Mouse (Mus musculus): Measurements from ENCODE around the gene Lamtor5. TPM values are rescaled to one million over a fixed set of nuclear protein-coding genes. Genes with fewer than 3 reads are reported as not detected.

Gene Lamtor5
- 94.0 and 99.8 TPM in 2 replicates for polyA plus RNA-seq (2015; fragmentation: Nextera tagmentation; extraction: Ambion mirVana)

DNA sequence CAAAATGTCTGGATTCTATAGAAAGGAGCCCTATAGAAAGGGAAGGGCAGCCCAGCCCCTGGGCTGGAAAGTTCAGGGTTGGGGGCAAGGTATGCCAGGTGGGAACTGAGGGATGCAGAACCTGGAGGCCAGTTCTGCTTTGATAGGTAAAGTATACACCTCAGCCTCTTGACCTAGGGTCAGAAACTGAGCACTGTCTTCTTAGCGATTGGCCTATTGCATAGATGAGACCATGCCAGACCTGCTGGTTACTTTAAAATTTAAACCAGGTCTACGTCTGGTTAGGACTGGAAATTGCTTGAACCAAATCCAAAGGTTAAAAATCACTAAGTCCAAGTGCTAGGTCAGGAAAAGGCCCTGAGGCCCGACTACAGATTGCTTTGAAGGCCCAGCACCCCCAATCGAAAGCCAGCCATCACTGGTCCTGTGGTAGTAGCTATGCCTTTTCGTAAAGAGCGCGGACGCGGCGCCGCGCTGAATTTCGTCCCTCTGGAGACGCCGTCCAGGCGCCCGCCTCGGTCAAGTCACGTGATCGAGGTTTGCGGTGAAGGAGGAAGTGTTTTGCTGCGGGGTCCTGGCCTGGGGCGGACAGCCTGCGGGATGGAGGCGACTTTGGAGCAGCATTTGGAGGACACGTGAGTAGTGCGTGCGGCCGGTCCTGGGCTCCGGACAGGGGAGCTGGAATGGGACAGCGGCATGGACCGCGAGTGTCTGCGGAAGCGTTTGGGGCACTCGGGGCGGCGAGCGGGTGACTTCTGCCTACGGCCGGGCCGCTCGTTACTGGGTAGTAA is at the start of gene Lamtor5:
Gene Lamtor5 (plus strand): TSS at position 380 of the 791 bp plus-strand sequence.
- Histone ChIP-seq H3K4me1 (ENCODE audit: insufficient read depth) (peaks cover 17% of the 10 kb centered on the region), H3K4me2 (ENCODE audit: low read depth, low read length) (peak within 1 kb of the TSS; percentile 80), H3K36me3 (replicated peaks; ENCODE audit: insufficient read depth, low read length) (peaks cover 11% of the 10 kb centered on the region), H3K9me3 (ENCODE audit: low read length) (no peaks in the 10 kb centered on the region), H3K9ac (replicated peaks) (peak within 1 kb of the TSS; percentile 88), H3K4me3 (ENCODE audit: low read depth, low read length) (peak within 1 kb of the TSS; percentile 98), H3K27ac (ENCODE audit: low read depth) (peak within 1 kb of the TSS; percentile 31), H3K27me3 (ENCODE audit: insufficient read depth, low read length) (no peaks in the 10 kb centered on the region)
- DNase-seq (peak; percentile 89), ATAC-seq (peak; percentile 94)
- TF ChIP-seq EP300 (IDR thresholded peaks at IDR 0.05; ENCODE audit: low read depth) = 0 out of 2 replicates have a peak, but pooled peaks have one; percentile 30
- TF ChIP-seq CTCF (IDR thresholded peaks at IDR 0.05; ENCODE audit: low read depth) = no peak
- WGBS (ENCODE audit: insufficient replicate concordance) = 2% methylated on average over 43 of the region's 43 CpGs

DNA sequence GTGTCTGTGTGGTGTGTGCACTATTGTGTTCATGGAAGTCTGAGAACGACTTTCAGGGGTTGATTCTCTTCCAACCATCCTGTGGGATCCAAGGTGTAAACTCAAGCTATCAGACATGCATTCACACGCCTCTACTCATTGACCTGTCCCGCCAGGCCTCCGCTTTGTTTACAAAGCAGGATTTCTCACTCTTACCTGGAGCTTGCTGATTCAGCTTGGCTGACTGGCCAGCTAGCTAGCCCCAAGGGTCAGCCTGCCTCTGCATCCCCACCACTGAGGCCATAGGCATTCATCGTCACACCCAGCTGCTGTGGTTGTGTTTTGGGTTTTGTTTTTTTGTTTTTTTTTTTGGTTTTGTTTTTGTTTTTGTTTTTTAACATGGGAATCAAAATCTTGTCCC is 49.4 kb upstream of the Lamtor5 start:
- H3K36me3 ChIP-seq (replicated peaks; ENCODE audit: insufficient read depth, low read length) = no peaks in the 10 kb centered on the region
- 56% methylated on average over 5 of the region's 5 CpGs for WGBS (ENCODE audit: insufficient replicate concordance)
- H3K27ac ChIP-seq (ENCODE audit: low read depth) = peak overlapping the region; percentile 80
- H3K9ac ChIP-seq (replicated peaks) = no peak overlapping the region
- H3K27me3 ChIP-seq (ENCODE audit: insufficient read depth, low read length) = no peaks in the 10 kb centered on the region
- H3K4me2 ChIP-seq (ENCODE audit: low read depth, low read length) = peak overlapping the region; percentile 15; the same call in 1 of the 2 replicates
- H3K4me3 ChIP-seq (ENCODE audit: low read depth, low read length) = no peak overlapping the region
- TF ChIP-seq EP300 (IDR thresholded peaks at IDR 0.05; ENCODE audit: low read depth) (no peak), CTCF (IDR thresholded peaks at IDR 0.05; ENCODE audit: low read depth) (no peak)
- H3K4me1 ChIP-seq (ENCODE audit: insufficient read depth) = peaks cover 4% of the 10 kb centered on the region; the same call in 1 of the 2 replicates
- DNase-seq (peak; percentile 34), ATAC-seq (no peak; the same call in 1 of the 2 replicates)
- peaks cover 3% of the 10 kb centered on the region; the same call in 1 of the 2 replicates for H3K9me3 ChIP-seq (ENCODE audit: low read length)

DNA sequence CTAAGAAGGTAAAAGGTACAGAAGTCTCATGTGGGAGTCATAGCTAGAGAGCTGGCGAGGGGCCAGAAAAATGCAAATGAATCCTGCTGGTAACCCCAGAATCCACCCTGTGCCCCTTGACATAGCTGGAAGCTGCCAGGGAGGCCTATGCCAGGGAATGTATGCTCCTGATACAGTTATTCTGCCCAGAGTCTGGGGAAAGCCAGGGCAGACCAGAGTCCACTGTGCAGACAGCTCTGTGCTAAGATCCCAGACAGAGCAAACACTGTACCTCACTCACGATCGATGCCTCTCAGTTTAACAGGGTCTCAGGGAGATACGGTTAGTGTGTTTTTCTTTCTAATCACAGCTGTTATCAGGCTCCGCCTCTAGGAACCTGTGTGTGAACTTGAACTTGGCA is 48.8 kb upstream of the Lamtor5 start:
- Histone ChIP-seq H3K9ac (replicated peaks) (no peak overlapping the region), H3K4me1 (ENCODE audit: insufficient read depth) (peaks cover 4% of the 10 kb centered on the region; the same call in 1 of the 2 replicates), H3K4me3 (ENCODE audit: low read depth, low read length) (no peak overlapping the region), H3K36me3 (replicated peaks; ENCODE audit: insufficient read depth, low read length) (no peaks in the 10 kb centered on the region), H3K9me3 (ENCODE audit: low read length) (no peaks in the 10 kb centered on the region), H3K4me2 (ENCODE audit: low read depth, low read length) (peak overlapping the region; percentile 26; the same call in 1 of the 2 replicates), H3K27me3 (ENCODE audit: insufficient read depth, low read length) (no peaks in the 10 kb centered on the region), H3K27ac (ENCODE audit: low read depth) (peak overlapping the region; percentile 80)
- TF ChIP-seq EP300 (IDR thresholded peaks at IDR 0.05; ENCODE audit: low read depth) = peak; percentile 71
- no peak for TF ChIP-seq CTCF (IDR thresholded peaks at IDR 0.05; ENCODE audit: low read depth)
- peak; percentile 96 for ATAC-seq
- peak; percentile 68 for DNase-seq
- 43% methylated on average over 5 of the region's 5 CpGs for WGBS (ENCODE audit: insufficient replicate concordance)

DNA sequence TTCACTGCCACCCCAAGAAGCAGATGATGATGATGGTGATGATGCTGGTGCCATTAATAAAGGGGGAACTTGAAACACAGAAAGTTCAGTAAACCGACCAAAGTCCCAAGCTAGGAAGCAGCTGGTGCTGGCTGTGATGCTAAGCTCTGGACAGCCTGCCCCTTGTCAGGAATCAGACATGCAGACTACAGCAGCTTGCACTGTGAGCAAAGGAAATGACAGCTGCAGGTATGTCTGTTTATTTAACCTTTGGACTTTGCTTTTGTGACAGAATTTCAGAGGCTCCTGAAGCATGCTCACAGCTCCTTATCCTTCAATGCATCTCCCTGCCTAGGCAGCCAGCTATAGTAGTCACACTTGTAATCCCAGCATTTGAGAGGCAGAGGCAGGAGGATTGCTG is 48.1 kb upstream of the Lamtor5 start, which contains the start of gene A630076J17Rik:
Gene A630076J17Rik (plus strand): TSS at position 88 of the 400 bp plus-strand sequence.
- ATAC-seq = no peak; the same call in 1 of the 2 replicates
- no peak within 1 kb of the TSS for H3K9ac ChIP-seq (replicated peaks)
- no peak for DNase-seq
- H3K36me3 ChIP-seq (replicated peaks; ENCODE audit: insufficient read depth, low read length) = no peaks in the 10 kb centered on the region
- peaks cover 4% of the 10 kb centered on the region; the same call in 1 of the 2 replicates for H3K4me1 ChIP-seq (ENCODE audit: insufficient read depth)
- no peaks in the 10 kb centered on the region for H3K9me3 ChIP-seq (ENCODE audit: low read length)
- H3K27me3 ChIP-seq (ENCODE audit: insufficient read depth, low read length) = no peaks in the 10 kb centered on the region
- TF ChIP-seq EP300 (IDR thresholded peaks at IDR 0.05; ENCODE audit: low read depth) = no peak
- TF ChIP-seq CTCF (IDR thresholded peaks at IDR 0.05; ENCODE audit: low read depth) = no peak
- H3K4me2 ChIP-seq (ENCODE audit: low read depth, low read length) = peak within 1 kb of the TSS; percentile 26
- H3K4me3 ChIP-seq (ENCODE audit: low read depth, low read length) = no peak within 1 kb of the TSS
- H3K27ac ChIP-seq (ENCODE audit: low read depth) = peak within 1 kb of the TSS; percentile 80
- 11% methylated on average over 1 of the region's 1 CpGs for WGBS (ENCODE audit: insufficient replicate concordance)

DNA sequence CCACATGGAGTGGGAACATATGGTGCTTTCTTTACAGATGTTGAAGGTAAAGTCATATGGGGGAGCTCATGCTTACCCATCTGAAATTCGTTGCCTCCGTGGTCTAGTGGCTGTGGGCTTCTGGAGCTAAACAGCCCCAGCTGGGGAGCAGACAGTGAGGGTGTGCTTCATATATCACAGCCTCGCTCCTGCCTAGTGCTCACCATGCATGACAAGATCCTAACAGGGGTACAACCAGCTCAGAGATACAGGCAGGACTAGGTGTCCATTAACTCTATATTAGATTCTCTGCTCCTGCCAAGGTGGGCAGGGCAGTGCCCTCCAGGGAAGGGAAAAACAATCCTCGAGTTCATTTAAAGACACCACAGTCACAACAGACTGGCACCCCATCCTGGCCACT is 47.5 kb upstream of the Lamtor5 start:
- no peaks in the 10 kb centered on the region for H3K9me3 ChIP-seq (ENCODE audit: low read length)
- peaks cover 4% of the 10 kb centered on the region; the same call in 1 of the 2 replicates for H3K4me1 ChIP-seq (ENCODE audit: insufficient read depth)
- H3K27ac ChIP-seq (ENCODE audit: low read depth) = peak overlapping the region; percentile 31
- H3K36me3 ChIP-seq (replicated peaks; ENCODE audit: insufficient read depth, low read length) = no peaks in the 10 kb centered on the region
- no peak overlapping the region for H3K9ac ChIP-seq (replicated peaks)
- no peaks in the 10 kb centered on the region for H3K27me3 ChIP-seq (ENCODE audit: insufficient read depth, low read length)
- no peak for DNase-seq
- no peak overlapping the region for H3K4me3 ChIP-seq (ENCODE audit: low read depth, low read length)
- no peak overlapping the region for H3K4me2 ChIP-seq (ENCODE audit: low read depth, low read length)
- no peak for ATAC-seq
- TF ChIP-seq EP300 (IDR thresholded peaks at IDR 0.05; ENCODE audit: low read depth) (no peak), CTCF (IDR thresholded peaks at IDR 0.05; ENCODE audit: low read depth) (no peak)
- 66% methylated on average over 4 of the region's 4 CpGs for WGBS (ENCODE audit: insufficient replicate concordance)

DNA sequence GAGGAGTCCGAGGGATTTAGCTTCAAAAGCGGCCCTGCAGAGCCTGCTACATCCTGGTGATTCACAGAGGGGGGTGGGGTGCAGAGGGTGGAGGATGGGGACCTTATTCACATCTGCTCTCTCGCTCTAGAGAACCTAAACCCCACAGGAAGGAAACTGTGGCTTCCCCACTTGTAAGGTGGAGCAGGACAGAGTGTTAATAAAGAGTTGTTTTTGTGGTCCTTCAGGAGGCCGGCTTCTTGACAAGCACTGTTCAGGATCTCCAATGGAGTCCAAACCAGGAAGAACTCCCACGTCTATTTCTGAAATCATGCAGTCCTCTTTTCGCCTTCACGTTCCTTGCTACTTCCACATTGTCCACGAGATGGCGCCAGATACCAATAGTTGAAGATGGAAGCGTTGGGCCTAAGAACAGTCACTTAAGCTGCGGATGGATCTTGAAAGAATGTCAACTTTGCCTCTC is 45.3 kb upstream of the Lamtor5 start:
- peak overlapping the region; percentile 43; the same call in 1 of the 2 replicates for H3K4me2 ChIP-seq (ENCODE audit: low read depth, low read length)
- H3K9me3 ChIP-seq (ENCODE audit: low read length) = no peaks in the 10 kb centered on the region
- H3K27me3 ChIP-seq (ENCODE audit: insufficient read depth, low read length) = no peaks in the 10 kb centered on the region
- TF ChIP-seq EP300 (IDR thresholded peaks at IDR 0.05; ENCODE audit: low read depth) = no peak
- TF ChIP-seq CTCF (IDR thresholded peaks at IDR 0.05; ENCODE audit: low read depth) = peak; percentile 94
- no peaks in the 10 kb centered on the region for H3K36me3 ChIP-seq (replicated peaks; ENCODE audit: insufficient read depth, low read length)
- no peak overlapping the region for H3K4me3 ChIP-seq (ENCODE audit: low read depth, low read length)
- peak; percentile 81 for DNase-seq
- ATAC-seq = no peak
- WGBS (ENCODE audit: insufficient replicate concordance) = 6% methylated on average over 11 of the region's 11 CpGs
- H3K27ac ChIP-seq (ENCODE audit: low read depth) = no peak overlapping the region
- H3K9ac ChIP-seq (replicated peaks) = no peak overlapping the region
- peaks cover 9% of the 10 kb centered on the region; the same call in 1 of the 2 replicates for H3K4me1 ChIP-seq (ENCODE audit: insufficient read depth)

Measured in liver, postnatal 0 days (tissue).